Mouse (Mus musculus): ENCODE measurements around the gene Tmem130. TPM values are rescaled to one million over a fixed set of nuclear protein-coding genes. Genes with fewer than 3 reads are reported as not detected.

Gene Tmem130
- polyA plus RNA-seq, 1 experiment from 2014 or later, result 3.4 TPM

DNA sequence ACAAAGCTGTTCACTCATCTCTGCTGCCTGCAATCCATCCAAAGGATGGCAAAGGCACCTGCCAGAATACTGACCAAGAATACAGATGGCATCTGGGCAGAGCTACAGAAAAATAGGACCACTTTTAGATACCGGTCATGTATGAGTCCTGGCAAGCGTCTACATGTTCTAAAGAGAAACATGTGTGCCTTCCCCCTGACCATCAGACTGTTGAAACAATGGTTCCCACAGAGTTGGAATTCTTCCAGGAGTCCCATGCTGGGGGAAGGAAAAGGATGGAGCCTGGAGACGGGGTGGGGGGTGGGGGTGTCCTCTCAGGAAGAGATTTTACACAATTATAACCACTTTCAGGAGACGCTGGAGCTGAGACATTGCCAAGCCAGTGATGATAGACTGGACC lies 73.2 kb downstream of the Tmem130 start:
- Histone ChIP-seq H3K9me3 (no peaks in the 10 kb centered on the region), H3K4me2 (replicated peaks) (no peak overlapping the region), H3K4me1 (replicated peaks) (no peaks in the 10 kb centered on the region), H3K9ac (no peak overlapping the region), H3K4me3 (replicated peaks) (no peak overlapping the region), H3K27ac (no peak overlapping the region), H3K36me3 (no peaks in the 10 kb centered on the region), H3K27me3 (replicated peaks) (no peaks in the 10 kb centered on the region)
- WGBS, result 53% methylated on average over 4 of the region's 4 CpGs
- ATAC-seq, result no peak

Other genes with a start within 250 kb of the Tmem130 start
- 2.0 and 2.1 TPM in 2 replicates for gene Nptx2, start 215.9 kb downstream of the Tmem130 start, polyA plus RNA-seq (2015; fragmentation: Nextera tagmentation; extraction: Ambion mirVana)
- 45.9 and 49.3 TPM in 2 replicates for gene Trrap, start 5.9 kb upstream of the Tmem130 start, polyA plus RNA-seq (2015; fragmentation: Nextera tagmentation; extraction: Ambion mirVana)
- 10.7 and 11.5 TPM in 2 replicates for gene Smurf1, start 204.0 kb upstream of the Tmem130 start, polyA plus RNA-seq (2015; fragmentation: Nextera tagmentation; extraction: Ambion mirVana)